Mouse (Mus musculus) mature B cell (primary cell): Measurements from ENCODE around the gene Wdr5b.
"Not testable (repeated sequence)": the region's sequence is repeated elsewhere in the genome, so short reads cannot be mapped to it uniquely, and the experiment has no call there.

Experiments used
- in situ Hi-C: fragments of 300-500 bp; cut with MboI; formaldehyde crosslinking; loops from 2 replicates; pipeline ENCODE4 v1.14.3; 2019

The Wdr5b gene

DNA sequence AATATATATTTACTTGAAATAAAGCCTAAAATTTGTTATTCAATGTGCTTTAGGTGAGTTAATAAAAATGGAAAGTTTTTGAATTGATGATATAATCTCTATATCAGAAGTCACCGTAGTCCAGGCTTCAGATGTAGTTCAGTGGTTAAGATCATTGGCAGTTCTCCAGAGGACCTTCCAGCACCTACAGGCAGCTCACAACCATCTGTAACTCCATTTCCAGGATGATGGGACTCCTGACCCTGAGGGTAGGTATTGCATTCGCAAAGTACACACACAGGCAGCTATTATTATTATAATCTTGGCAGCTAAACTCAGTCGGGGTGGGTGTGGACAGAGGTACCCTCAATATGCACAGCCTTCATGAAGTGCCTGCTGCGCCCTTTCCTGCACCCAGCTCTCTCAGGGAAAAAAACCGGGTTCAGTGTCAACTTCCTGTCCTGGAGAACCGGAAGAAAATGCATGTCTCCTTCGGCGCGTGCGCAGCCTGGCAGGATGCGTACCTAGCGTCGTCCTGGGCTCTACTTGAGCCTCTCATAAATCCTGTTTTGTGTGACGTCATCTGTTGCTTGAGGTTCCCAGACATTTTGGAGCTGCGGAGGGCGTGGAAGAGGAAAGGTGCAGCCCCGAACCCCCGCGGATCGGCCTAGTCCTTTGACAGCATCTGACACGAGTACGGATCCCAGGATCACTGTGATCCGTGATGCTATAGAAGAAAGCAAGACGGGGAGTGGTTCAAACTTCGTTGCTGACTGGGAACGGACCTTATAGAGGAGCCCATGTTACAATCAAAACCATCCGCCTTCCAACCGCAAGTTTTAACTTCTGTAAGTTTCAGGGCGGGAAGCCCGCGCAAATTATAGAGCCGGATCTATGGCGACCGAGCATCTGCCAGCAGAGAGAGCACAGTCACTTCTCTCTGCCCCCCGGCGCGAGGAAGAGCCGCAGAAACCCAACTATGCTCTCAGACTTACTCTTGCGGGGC is at the start of gene Wdr5b:
Gene Wdr5b (plus strand): TSS at position 551 of the 985 bp plus-strand sequence.
- in situ Hi-C loops = loop anchor here (10.0 kb wide), 1 partner anchor 166 kb away; the partner anchor contains the start of gene Parp14

DNA sequence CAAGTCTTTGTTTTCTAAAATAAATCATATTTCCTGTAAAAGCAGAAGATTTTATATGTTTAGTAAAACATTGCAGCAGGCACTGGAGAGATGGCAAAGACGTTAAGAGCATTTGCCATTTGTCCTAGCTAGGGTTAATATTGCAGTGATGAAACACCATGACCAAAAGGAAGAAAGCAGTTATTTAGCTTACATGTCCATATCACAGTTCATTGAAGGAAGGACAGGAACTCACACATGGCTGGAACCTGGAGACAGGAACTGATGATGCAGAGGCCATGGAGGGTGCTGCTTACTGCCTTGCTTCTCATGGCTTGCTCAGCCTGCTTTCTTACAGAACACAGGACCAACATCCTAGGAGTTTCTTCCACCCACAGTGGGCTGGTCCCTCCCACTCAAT is 48.6 kb upstream of the Wdr5b start:
- in situ Hi-C loops = no loop called here

DNA sequence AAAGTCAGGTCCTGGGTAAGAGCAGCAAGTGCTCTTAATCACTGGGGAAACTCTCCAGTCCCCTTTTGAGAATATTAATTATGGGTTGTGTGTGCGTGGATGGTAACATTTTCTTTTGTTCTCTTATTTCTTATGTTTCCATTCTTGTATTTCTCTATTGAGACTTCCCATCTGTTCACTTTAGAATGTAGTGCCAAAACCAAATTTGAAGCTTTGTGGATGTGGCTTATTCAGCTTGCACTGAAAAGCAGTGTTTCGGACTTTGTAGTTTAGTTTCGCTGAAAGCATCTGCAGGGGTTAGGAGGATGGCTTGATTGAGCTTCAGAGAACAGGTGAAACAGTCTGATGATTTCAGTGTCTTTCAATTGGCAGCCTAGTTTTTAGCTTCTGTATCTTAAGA is 47.7 kb upstream of the Wdr5b start:
- in situ Hi-C loops = no loop called here

DNA sequence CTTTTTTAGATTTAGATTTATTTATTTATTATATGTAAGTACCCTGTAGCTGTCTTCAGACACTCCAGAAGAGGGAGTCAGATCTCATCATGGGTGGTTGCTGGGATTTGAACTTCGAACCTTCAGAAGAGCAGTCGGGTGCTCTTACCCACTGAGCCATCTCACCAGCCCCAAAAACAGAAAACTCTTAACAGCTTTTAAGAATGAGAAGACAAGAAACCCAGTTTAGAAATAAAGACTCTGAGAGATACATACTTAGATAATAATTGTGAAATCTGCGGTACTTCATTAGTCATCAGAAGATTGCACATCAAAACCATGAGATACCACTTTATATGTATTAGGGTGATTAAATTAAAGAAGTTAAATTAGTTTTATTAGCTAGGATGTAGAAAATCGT is 42.1 kb upstream of the Wdr5b start:
- in situ Hi-C loops = not testable (repeated sequence)

DNA sequence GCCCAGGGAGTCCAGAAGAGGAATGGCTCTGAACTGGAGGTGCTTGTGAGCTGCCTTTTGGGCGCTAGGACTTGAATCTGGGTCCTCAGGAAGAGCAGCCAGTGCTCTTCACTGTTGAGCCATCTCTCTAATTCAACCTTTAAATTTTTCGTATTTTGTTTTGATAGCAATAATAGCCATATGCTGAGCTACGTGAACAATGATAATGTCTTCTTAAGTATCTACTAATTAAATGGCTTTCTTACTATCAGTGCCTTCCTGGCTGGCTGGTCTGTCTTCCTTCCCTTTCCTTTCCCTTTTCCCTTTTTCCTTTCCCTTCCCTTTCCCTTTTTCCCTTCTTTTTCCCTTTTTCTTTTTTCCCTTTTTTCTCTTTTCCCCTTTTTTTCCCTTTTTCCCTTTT is 32.6 kb upstream of the Wdr5b start:
- in situ Hi-C loops = no loop called here

DNA sequence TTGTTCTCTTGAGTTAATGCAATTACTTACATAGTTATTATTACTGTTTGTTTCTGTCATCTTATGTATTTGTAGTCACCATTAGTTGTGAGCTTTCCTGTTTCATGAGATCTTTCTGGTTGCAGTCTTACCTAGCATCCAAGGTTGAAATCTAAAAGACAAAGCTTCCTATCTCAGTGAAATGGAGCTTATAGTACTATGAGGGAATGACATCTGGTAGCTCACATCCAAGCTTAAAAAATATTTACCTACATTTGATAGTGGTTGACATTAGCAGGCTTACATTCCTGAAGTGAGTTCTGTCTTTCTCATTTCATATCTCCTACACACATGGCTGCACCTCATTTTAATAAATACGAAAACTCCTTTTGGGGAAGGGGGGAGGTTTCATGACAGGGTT is 24.7 kb upstream of the Wdr5b start:
- in situ Hi-C loops = no loop called here

DNA sequence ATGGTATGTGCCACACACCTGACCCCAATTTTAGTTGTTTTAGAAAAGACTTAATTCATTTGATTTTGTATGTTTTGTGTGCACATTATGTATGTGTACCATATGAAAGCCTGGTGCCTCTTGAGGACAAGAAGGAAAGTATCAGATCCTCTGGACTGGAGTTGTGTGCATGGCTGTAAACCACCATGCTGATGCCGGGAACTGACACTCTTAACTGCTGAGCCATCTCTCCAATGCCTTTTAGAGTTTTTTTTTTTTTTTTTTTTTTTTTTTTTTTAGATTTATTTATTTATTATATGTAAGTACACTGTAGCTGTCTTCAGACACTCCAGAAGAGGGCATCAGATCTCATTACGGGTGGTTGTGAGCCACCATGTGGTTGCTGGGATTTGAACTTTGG is 12.9 kb upstream of the Wdr5b start:
- in situ Hi-C loops = not testable (repeated sequence)

DNA sequence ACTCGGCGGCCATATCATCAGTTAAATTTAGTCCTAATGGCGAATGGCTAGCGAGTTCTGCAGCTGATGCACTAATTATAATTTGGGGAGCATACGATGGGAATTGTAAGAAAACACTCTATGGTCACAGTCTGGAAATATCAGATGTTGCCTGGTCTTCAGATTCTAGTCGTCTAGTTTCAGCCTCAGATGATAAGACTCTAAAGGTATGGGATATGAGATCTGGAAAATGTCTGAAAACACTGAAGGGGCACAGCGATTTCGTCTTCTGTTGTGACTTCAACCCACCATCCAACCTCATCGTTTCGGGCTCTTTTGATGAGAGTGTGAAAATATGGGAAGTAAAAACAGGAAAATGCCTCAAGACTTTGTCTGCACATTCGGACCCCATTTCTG is 633 bp downstream of the Wdr5b start:
- in situ Hi-C loops = loop anchor here (10.0 kb wide), 1 partner anchor 167 kb away; the partner anchor contains the start of gene Parp14

DNA sequence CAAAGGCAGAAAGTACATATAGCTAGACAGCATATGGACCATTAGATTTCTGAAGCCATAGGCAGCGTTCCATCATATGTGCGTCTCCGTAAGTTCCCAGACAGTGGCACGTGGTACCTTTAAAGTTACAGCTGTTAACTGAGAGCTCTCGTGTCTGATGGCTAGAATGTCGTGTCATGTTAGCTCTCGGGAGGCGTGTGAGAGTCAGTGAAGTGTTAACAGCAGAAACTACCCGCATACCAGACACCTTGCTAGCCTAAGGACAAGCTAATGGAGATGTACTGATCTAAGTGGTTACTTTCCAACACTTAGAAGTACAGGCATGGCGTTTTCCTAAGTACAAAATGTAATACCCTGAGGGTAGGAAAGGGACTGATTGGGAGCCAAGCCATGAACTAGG is 2.1 kb downstream of the Wdr5b start:
- in situ Hi-C loops = loop anchor here (10.0 kb wide), 1 partner anchor 168 kb away; the partner anchor contains the start of gene Parp14

DNA sequence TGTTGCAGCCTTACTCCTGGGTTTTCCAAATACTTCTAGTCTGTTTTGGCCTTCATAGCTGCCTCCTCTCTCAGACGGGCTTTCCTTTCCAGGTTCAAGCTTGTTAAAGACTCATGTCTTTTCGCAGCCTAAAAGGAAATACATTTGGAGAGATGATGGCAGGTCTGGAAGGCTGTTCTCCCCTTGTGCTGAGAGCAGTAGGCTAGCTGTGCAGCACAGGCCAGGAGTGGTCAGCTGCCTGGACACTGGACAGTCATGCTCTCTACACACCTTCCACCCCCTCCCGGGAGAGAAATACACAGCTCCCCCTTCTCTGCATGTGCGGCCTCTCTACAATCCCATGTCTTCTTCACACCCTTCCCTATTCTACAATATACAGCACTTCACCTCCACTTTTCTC is 3.0 kb downstream of the Wdr5b start:
- in situ Hi-C loops = loop anchor here (10.0 kb wide), 1 partner anchor 169 kb away; the partner anchor contains the start of gene Parp14

DNA sequence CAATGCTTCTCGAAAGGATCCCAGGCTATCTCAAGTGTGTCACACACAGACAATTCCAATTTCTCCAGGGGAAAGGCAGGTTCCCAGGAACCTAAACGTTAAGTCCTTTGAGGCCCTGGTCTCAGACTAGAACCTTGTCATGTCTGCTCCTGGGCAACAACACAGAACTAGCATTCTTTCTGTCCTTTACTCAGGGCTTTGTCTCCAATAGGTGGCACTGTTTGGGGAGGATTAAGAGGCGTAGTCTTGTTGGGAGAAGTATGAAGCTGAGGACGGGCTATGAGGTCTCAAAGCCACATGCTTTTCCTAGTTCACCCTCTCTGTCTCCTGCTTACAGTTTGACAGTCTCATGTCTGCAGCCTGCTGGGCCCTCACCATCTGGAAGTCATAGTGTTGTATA is 6.5 kb downstream of the Wdr5b start:
- in situ Hi-C loops = loop anchor here (10.0 kb wide), 1 partner anchor 173 kb away; the partner anchor contains the start of gene Parp14

DNA sequence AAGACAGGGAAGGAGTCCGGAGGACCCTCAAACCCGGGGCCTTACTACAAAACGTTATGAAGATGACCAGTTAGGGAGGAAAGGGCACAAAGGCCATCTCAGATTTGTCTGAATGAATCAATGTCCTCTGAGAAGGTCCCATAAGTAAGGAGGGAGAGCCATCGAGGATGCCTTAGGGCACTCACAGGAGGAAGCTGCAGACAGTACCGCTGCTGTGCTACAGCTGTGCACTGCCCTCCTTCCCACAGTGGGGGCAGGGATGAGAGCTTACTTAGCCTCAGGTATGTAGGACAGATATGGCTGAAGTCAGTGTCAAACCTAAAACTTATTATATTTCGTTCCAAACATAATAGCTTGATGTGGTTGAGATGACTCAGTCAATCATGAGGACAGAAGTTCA is 10.5 kb downstream of the Wdr5b start:
- in situ Hi-C loops = loop anchor here (25.0 kb wide), 1 partner anchor 689 kb away; the partner anchor contains the start of gene Sec22a

DNA sequence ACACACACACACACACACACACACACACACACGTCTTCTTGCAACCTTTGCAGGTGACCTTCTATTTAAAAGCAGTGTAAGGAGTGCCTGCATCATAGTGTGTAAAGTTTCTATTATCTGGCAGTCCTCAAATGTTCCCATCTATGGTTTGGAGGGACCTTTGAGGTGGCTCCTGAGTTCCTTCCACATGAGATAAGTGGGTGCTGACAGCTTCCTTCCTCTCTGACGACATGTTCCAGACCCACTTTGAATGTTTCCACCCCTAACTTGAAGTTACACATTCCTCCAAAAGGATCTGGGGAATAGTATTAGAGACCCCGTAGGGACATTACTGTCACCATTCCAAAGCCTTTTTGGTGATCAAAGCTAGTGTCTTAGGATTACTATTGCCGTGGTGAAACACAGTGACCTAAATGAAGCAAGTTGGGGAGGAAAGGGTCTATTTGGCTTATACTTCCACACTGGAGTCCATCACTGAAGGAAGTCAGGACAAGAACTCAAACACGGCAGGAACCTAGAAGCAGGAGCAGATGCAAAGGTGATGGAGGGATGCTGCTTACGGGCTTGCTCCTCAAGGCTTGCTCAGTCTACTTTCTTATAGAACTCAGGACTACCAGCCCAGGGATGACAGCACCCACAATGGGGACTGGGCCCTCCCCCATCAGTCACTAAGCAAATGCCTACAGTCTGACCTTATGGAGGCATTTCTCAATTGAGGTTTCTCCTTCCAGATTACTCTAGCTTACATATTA is 12.7 kb downstream of the Wdr5b start:
- in situ Hi-C loops = loop anchor here (25.0 kb wide), 1 partner anchor 691 kb away; the partner anchor contains the start of gene Sec22a

DNA sequence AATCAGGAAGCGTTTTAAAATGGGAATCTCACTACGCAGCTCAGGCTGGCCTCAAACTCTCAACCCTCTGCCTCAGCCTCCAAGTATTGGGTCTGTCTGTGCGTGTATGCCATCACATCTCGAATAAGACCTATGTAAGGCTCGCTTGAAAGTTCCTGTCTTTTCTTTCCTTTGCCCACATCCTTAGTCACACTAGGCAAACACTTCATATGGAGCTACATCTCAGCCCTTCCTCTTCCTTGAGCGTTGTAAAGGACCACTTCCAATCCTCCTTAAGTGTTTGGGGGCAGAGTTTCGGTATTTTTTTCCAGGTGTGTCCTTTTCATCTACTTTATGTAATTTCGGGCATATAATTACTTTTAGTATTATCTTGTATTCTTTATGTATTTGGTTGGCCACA is 13.9 kb downstream of the Wdr5b start:
- in situ Hi-C loops = loop anchor here (25.0 kb wide), 1 partner anchor 693 kb away; the partner anchor contains the start of gene Sec22a

DNA sequence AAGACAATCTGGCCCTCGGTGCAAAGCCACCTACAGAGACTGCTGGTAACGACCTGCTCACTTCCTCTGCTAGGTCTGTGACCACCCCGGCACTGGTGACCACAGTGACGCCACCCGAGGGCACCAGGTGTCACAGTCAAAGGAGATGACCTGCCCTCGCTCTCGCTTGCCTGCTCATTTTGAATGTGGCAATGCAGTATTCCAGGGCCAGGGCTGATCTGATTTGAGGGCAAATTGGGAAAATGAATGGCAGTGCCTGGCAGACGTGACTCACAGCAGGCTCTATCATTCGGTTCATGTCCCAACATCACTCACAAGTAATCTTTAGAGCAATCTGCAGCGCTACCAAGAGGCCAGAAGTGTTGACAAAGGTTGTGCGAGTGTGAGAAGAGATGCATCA is 15.4 kb downstream of the Wdr5b start:
- in situ Hi-C loops = loop anchor here (25.0 kb wide), 1 partner anchor 694 kb away; the partner anchor contains the start of gene Sec22a

DNA sequence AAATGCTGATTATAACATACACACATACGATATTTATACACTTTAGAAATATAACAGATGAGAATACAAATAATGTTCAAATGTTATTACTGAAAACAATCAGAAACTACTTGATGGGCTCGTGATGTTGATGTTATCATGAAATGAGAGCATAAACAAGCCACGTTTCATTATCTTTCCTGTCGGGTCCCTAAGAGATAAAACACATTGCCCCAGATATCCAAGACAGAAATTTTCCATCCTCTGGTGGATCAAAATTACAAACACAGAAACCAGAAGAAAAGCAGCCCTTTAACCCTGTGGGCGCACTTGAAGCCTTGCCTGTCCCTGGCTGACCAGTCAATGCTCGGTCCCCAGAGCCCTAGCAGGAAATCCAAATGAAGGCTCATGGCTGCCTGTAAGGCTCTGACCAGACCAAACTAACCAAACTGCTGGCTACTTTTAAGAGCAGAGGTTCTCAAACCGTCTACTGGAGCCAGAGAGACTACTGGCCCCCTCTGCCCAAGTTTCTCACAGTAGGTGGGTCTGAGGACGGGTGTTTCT is 17.0 kb downstream of the Wdr5b start:
- in situ Hi-C loops = loop anchor here (25.0 kb wide), 1 partner anchor 696 kb away; the partner anchor contains the start of gene Sec22a

DNA sequence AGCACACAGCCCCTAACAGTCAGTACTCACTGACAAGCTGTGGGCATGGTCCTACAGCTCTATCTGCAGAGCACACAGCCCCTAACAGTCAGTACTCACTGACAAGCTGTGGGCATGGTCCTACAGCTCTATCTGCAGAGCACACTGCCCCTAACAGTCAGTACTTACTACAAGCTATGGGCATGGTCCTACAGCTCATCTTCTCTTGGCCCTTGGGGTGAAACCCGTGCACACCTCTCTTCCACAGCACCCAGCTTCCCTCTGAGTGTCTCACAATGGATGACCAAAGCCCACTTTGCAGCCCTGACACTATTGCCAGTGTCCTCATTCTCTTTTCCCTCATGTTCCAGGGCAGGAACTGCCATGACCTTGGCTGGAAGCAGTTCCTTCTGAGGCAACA is 21.5 kb downstream of the Wdr5b start:
- in situ Hi-C loops = loop anchor here (25.0 kb wide), 1 partner anchor 700 kb away; the partner anchor contains the start of gene Sec22a

DNA sequence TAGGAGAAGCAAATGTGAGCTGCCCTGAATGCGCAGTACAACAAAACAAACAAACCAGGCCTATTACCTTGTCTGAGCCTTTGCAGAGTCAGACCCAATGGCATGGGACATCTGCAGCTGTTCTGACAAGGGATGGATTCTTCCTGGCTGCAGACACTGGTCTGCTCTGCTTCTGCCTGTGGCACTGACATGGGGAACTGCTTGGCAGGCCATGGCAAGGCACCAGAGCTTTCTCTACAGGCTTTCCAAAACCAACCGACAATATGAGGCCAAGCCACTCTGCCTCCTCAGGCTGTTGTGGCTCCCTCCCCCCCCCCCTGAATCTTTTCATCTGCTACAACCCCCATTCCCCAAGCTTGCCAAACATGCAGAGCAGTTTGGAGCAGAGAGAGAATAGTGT is 22.3 kb downstream of the Wdr5b start:
- in situ Hi-C loops = loop anchor here (25.0 kb wide), 1 partner anchor 701 kb away; the partner anchor contains the start of gene Sec22a

DNA sequence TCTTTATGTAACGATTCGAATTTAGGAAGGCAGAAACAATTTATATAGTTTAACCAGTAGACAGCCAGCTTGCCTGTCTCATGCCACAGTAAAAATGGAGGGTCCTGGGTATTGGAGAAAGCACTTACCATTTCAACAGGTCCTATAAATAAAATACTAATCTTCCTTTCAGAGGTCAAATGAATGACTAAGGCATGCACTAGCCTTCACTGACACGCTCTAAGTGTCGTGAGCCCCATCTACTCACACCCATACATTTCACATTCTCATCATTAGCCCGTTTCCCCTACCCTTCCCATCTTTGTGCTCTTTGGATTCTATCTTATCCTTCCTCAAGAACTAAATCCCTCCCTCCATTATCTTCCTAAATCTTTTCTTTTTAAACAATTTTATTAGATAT is 23.9 kb downstream of the Wdr5b start:
- in situ Hi-C loops = loop anchor here (25.0 kb wide), 1 partner anchor 703 kb away; the partner anchor contains the start of gene Sec22a

DNA sequence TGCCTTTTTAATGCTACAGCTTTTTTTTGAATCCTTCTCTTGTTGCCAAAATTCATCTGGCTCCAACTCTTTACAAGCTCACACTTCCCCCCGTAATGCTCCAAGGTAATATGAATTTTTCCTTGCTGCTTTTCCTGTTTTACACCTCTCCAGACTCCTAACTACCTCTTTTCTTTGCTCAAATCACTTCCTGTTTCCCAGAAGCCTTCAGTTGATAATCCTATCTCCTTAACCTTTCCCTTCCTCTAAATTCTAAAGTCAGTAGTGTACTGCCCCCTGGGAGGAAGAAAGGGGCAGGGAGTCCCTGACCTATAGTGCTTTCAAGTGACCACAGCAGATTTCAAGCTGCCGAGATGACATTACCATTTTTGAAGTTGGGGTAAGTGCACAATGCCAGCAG is 26.7 kb downstream of the Wdr5b start:
- in situ Hi-C loops = loop anchor here (25.0 kb wide), 1 partner anchor 705 kb away; the partner anchor contains the start of gene Sec22a

DNA sequence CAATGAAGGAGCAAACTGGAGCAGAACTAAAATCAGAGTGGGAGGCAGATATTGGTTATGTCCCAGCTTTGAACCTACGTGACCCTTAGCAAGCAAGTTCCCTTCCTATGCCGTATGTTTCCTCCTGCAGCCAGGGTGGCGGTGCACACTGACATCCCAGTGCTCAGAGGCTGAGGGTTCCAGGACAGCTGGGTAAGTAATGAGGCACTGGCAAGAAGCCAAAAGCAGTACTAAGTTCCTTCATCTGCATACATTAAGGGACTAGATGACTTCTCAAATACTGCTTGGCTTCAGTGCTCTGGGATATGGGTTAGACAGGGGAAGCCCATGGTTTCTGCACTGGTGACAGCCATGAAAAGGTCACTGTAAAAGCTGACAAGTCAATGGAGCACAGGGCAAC is 27.4 kb downstream of the Wdr5b start:
- in situ Hi-C loops = loop anchor here (25.0 kb wide), 1 partner anchor 706 kb away; the partner anchor contains the start of gene Sec22a
